Mouse (Mus musculus) kidney, postnatal 36 days (tissue): Measurements from ENCODE around the gene Chd4.
"Not testable (repeated sequence)": the region's sequence is repeated elsewhere in the genome, so short reads cannot be mapped to it uniquely, and the experiment has no call there.

Source experiments
- DNase-seq, 2 experiments: peaks; one replicate each; pipeline ENCODE4 v3.0.0; 2021 to 2022; ENCODE audit warnings: mixed read lengths in 2 of 2

Gene Chd4

GRCm38 (mm10) chr6:125095391-125096278 is at the start of gene Chd4:
Gene Chd4, plus strand, starts transcription at chr6:125095981.
- peak; percentile 98 to 99 for DNase-seq

GRCm38 (mm10) chr6:125046691-125047090 is 49.1 kb upstream of the Chd4 start:
- peak; percentile 78 to 93 for DNase-seq

GRCm38 (mm10) chr6:125049678-125050077 is 46.1 kb upstream of the Chd4 start, which contains the start of gene Acrbp:
Gene Acrbp, plus strand, starts transcription at chr6:125049689.
- peak in 1 of 2 experiments; percentile 39 for DNase-seq

- peak in 1 of 2 experiments; percentile 30 for DNase-seq
Observed at GRCm38 (mm10) chr6:125051237-125051636, 44.5 kb upstream of the Chd4 start.

GRCm38 (mm10) chr6:125061493-125061892 is 34.3 kb upstream of the Chd4 start:
- DNase-seq = no peak

- no peak for DNase-seq
Observed at GRCm38 (mm10) chr6:125062511-125062910, 33.3 kb upstream of the Chd4 start.

- peak in 1 of 2 experiments; percentile 26 for DNase-seq
Observed at GRCm38 (mm10) chr6:125063906-125064305, 31.9 kb upstream of the Chd4 start.

- DNase-seq = not testable (repeated sequence)
Observed at GRCm38 (mm10) chr6:125065223-125065622, 30.6 kb upstream of the Chd4 start.

GRCm38 (mm10) chr6:125067571-125067995 is 28.2 kb upstream of the Chd4 start, which contains the start of gene Lpar5:
Gene Lpar5, plus strand, starts transcription at chr6:125067920.
- DNase-seq = no peak

- no peak for DNase-seq
Observed at GRCm38 (mm10) chr6:125071170-125071895, 24.4 kb upstream of the Chd4 start.

- peak in 1 of 2 experiments; percentile 43 for DNase-seq
Observed at GRCm38 (mm10) chr6:125071896-125072279, 23.9 kb upstream of the Chd4 start.

- no peak for DNase-seq
Observed at GRCm38 (mm10) chr6:125073825-125074224, 22.0 kb upstream of the Chd4 start.

- DNase-seq = no peak
Observed at GRCm38 (mm10) chr6:125081394-125081793, 14.4 kb upstream of the Chd4 start.

GRCm38 (mm10) chr6:125081797-125082560 is 13.8 kb upstream of the Chd4 start:
- peak; percentile 95 to 96 for DNase-seq

GRCm38 (mm10) chr6:125082801-125083386 is 12.9 kb upstream of the Chd4 start:
- DNase-seq = no peak

GRCm38 (mm10) chr6:125084424-125084823 is 11.4 kb upstream of the Chd4 start:
- DNase-seq = peak; percentile 65 to 74

- no peak for DNase-seq
Observed at GRCm38 (mm10) chr6:125087937-125088336, 7.8 kb upstream of the Chd4 start.

GRCm38 (mm10) chr6:125088561-125089321 is 7.0 kb upstream of the Chd4 start:
- DNase-seq = peak; percentile 92 to 93

GRCm38 (mm10) chr6:125089521-125090321 is 6.1 kb upstream of the Chd4 start:
- peak; percentile 87 to 92 for DNase-seq

- DNase-seq = no peak
Observed at GRCm38 (mm10) chr6:125090341-125091085, 5.3 kb upstream of the Chd4 start.
